Comparison of ENCODE assay signal across 8 mouse cellular contexts in genomic region chr8:95703461-95704260, GRCm38 (mm10). TPM values are rescaled to one million over a fixed set of nuclear protein-coding genes. Genes with fewer than 3 reads are reported as not detected.
DNase-seq lines count a peak whose midpoint lies in the region; ATAC-seq and TF ChIP-seq lines count a peak whose summit lies in the region.

No protein-coding gene starts in this region.

- 2% methylated on average over 15 of the region's 15 CpGs for WGBS in heart, postnatal 0 days
- WGBS in midbrain, embryonic 10.5 days, result 3% methylated on average over 15 of the region's 15 CpGs
- 5% methylated on average over 15 of the region's 15 CpGs for WGBS in stomach, postnatal 0 days

- ATAC-seq in heart, postnatal 0 days (ENCODE audit: insufficient read depth, low read depth), result peak; percentile 67
- ATAC-seq in stomach, postnatal 0 days (ENCODE audit: low FRiP score, low TSS enrichment), result peak; percentile 36

- TF ChIP-seq EP300 in heart, postnatal 0 days (IDR thresholded peaks at IDR 0.05; ENCODE audit: low read depth), result no peak
- TF ChIP-seq EP300 in stomach, postnatal 0 days (optimal IDR thresholded peaks at IDR 0.05), result no peak

- peaks cover 9% of the 10 kb centered on the region; the same call in 1 of the 2 replicates for H3K4me1 ChIP-seq in heart, postnatal 0 days (ENCODE audit: control insufficient read depth, insufficient read depth)
- peaks cover 32% of the 10 kb centered on the region for H3K4me1 ChIP-seq in midbrain, embryonic 10.5 days
- H3K4me1 ChIP-seq in stomach, postnatal 0 days (replicated peaks; ENCODE audit: control insufficient read depth, insufficient read depth), result no peaks in the 10 kb centered on the region

- no peaks in the 10 kb centered on the region for H3K9me3 ChIP-seq in heart, postnatal 0 days (replicated peaks; ENCODE audit: control insufficient read depth, low read length)
- no peaks in the 10 kb centered on the region for H3K9me3 ChIP-seq in midbrain, embryonic 10.5 days (replicated peaks)
- no peaks in the 10 kb centered on the region for H3K9me3 ChIP-seq in stomach, postnatal 0 days (ENCODE audit: control insufficient read depth, low read length)

- peaks cover 30% of the 10 kb centered on the region for H3K36me3 ChIP-seq in heart, postnatal 0 days (replicated peaks; ENCODE audit: control insufficient read depth, insufficient read depth, low read length)
- H3K36me3 ChIP-seq in midbrain, embryonic 10.5 days, result peaks cover 3% of the 10 kb centered on the region
- no peaks in the 10 kb centered on the region; the same call in 1 of the 2 replicates for H3K36me3 ChIP-seq in stomach, postnatal 0 days (ENCODE audit: control insufficient read depth, insufficient read depth, low read length)

- no peaks in the 10 kb centered on the region for H3K27me3 ChIP-seq in heart, postnatal 0 days (ENCODE audit: control insufficient read depth, insufficient read depth, low read length)
- H3K27me3 ChIP-seq in midbrain, embryonic 10.5 days (ENCODE audit: low read depth, poor library complexity, severe bottlenecking), result peaks cover 15% of the 10 kb centered on the region
- H3K27me3 ChIP-seq in stomach, postnatal 0 days (ENCODE audit: control insufficient read depth, insufficient read depth, low read length), result no peaks in the 10 kb centered on the region

- DNase-seq in thymus, postnatal 4 days, result peak; percentile 55
- no peak for DNase-seq in thymus, postnatal 25 days
- DNase-seq in embryo, embryonic 9.5 days (ENCODE audit: extremely low spot score), result peak; percentile 81
- peak; percentile 75 for DNase-seq in heart, postnatal 0 days (ENCODE audit: low spot score)
- peak; percentile 81 to 86 for DNase-seq in left cerebral cortex, adult 18-20 months (ENCODE audit: low spot score in 2 of 2)
- peak; percentile 77 for DNase-seq in midbrain, embryonic 10.5 days (ENCODE audit: low spot score)
- peak; percentile 46 for DNase-seq in stomach, postnatal 0 days (ENCODE audit: low spot score)
- DNase-seq in urinary bladder, postnatal 36 days (ENCODE audit: low spot score in 2 of 2), result no peak

- H3K4me3 ChIP-seq in heart, postnatal 0 days (ENCODE audit: low read depth, low read length), result peak overlapping the region; percentile 86
- H3K4me3 ChIP-seq in midbrain, embryonic 10.5 days, result peak overlapping the region; percentile 79
- peak overlapping the region; percentile 61 for H3K4me3 ChIP-seq in stomach, postnatal 0 days (ENCODE audit: low read depth, low read length)

- TF ChIP-seq CTCF in heart, postnatal 0 days (IDR thresholded peaks at IDR 0.05; ENCODE audit: low read depth), result no peak
- no peak for TF ChIP-seq CTCF in stomach, postnatal 0 days (IDR thresholded peaks at IDR 0.05; ENCODE audit: low read depth)

- peak overlapping the region; percentile 94 for H3K27ac ChIP-seq in heart, postnatal 0 days (ENCODE audit: low read depth)
- peak overlapping the region; percentile 80 for H3K27ac ChIP-seq in midbrain, embryonic 10.5 days (replicated peaks)
- 0 out of 2 replicates have a peak overlapping the region, but pooled peaks have one; percentile 18 for H3K27ac ChIP-seq in stomach, postnatal 0 days (replicated peaks)

- peak overlapping the region; percentile 90 for H3K9ac ChIP-seq in heart, postnatal 0 days (replicated peaks; ENCODE audit: low read depth, low read length)
- H3K9ac ChIP-seq in stomach, postnatal 0 days (ENCODE audit: low read length), result peak overlapping the region; percentile 64

- peak overlapping the region; percentile 92 for H3K4me2 ChIP-seq in heart, postnatal 0 days (ENCODE audit: low read depth, low read length)
- H3K4me2 ChIP-seq in stomach, postnatal 0 days (replicated peaks; ENCODE audit: low read depth), result peak overlapping the region; percentile 99

RNA-seq across cellular contexts. Expression of gene Setd6, which starts 12.0 kb away (rescaled TPM):
- 13.7 and 20.2 TPM in 2 replicates for total RNA-seq in heart, postnatal 0 days (2014; rRNA removed; ENCODE audit: low replicate concordance)
- polyA plus RNA-seq in heart, postnatal 0 days (2015; fragmentation: Nextera tagmentation; extraction: Ambion mirVana), result 10.7 and 12.8 TPM in 2 replicates
- total RNA-seq in left cerebral cortex, adult 18-20 months (2021), result 10 to 100 TPM; 17.2 to 17.6 TPM
- 25.0 and 28.7 TPM in 2 replicates for polyA plus RNA-seq in midbrain, embryonic 10.5 days (2016; fragmentation: Nextera tagmentation; extraction: Ambion mirVana)
- 19.9 and 23.7 TPM in 2 replicates for polyA plus RNA-seq in stomach, postnatal 0 days (2015; fragmentation: Nextera tagmentation; extraction: Ambion mirVana)

RNA-seq across cellular contexts. Expression of gene Ndrg4, which starts 26.9 kb away (rescaled TPM):
- 563 and 621 TPM in 2 replicates for total RNA-seq in heart, postnatal 0 days (2014; rRNA removed; ENCODE audit: low replicate concordance)
- polyA plus RNA-seq in heart, postnatal 0 days (2015; fragmentation: Nextera tagmentation; extraction: Ambion mirVana), result 382 and 425 TPM in 2 replicates
- 1,000 to 10,000 TPM; 1,666 to 1,729 TPM for total RNA-seq in left cerebral cortex, adult 18-20 months (2021)
- polyA plus RNA-seq in midbrain, embryonic 10.5 days (2016; fragmentation: Nextera tagmentation; extraction: Ambion mirVana), result 27.4 and 43.9 TPM in 2 replicates
- polyA plus RNA-seq in stomach, postnatal 0 days (2015; fragmentation: Nextera tagmentation; extraction: Ambion mirVana), result 17.1 and 17.9 TPM in 2 replicates

Comparison
In these comparisons a context has a peak if more than half of its experiments do, and no peak if none do; other contexts are left out.
1. DNase-seq: peak in thymus, postnatal 4 days (single experiment), embryo, embryonic 9.5 days (single experiment), heart, postnatal 0 days (single experiment), left cerebral cortex, adult 18-20 months (2 of 2), midbrain, embryonic 10.5 days (single experiment) and stomach, postnatal 0 days (single experiment); none in thymus, postnatal 25 days (single experiment) and urinary bladder, postnatal 36 days (0 of 2).
2. H3K27ac ChIP-seq: peak in every context shown above with its lines; median percentile 94 in heart, postnatal 0 days; 80 in midbrain, embryonic 10.5 days; 18 in stomach, postnatal 0 days.
3. Peak in every context shown above with its lines, with median percentiles within 50 percentile points of each other: H3K4me3 ChIP-seq.